Comparison of ENCODE assay signal across 8 mouse cellular contexts in the genomic region with DNA sequence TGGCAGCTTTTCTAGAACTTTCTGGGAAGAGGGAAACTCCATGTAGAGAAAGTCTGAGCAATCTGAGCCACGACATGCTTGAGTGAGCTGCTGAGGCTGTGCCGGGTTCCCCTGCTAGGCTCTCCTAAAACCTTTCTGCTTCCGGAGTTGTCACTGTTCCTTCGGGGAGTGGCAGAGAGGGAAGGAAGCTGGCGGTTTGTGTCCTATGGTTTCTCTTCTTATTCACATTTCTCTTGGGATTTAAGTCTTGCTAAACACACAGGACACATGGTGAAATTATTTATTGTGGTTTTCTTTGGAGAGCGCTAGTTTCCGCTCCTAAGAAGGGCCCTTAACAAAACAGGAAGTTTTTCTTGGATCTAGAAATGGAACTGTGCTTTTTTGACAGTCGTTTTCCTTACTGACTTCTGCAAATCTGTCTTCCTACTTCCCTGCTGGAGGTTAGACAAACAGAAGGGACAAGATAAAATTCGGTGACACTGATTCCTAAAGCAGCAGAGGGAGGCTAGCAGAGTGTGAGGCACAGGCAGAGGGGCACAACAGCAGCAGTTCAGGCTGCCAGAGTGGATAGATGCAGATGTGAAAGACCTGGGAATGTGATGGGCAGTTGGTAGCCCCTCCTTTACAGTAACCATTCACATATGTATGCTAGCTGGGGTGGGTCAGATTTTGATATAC. TPM values are rescaled to one million over a fixed set of nuclear protein-coding genes. Genes with fewer than 3 reads are reported as not detected.
DNase-seq lines count a peak whose midpoint lies in the region; ATAC-seq lines count a peak whose summit lies in the region.
"Had no signal": no experiment of that assay in that cellular context is flagged by ENCODE, and none has a peak within 500 bp of the region (broad histone marks: within the 10 kb centered on the region; RNA-seq: fewer than 3 reads in every experiment).

No protein-coding gene starts in this region.

- no peaks in the 10 kb centered on the region for H3K27me3 ChIP-seq in neural tube, embryonic 13.5 days
- no peaks in the 10 kb centered on the region for H3K27me3 ChIP-seq in kidney, embryonic 16.5 days (ENCODE audit: insufficient read depth, low read length)
- H3K27me3 ChIP-seq in forebrain, embryonic 16.5 days (replicated peaks; ENCODE audit: control insufficient read depth, insufficient read depth, low read length): no peaks in the 10 kb centered on the region

- H3K4me1 ChIP-seq in neural tube, embryonic 13.5 days (replicated peaks): peaks cover 74% of the 10 kb centered on the region
- H3K4me1 ChIP-seq in kidney, embryonic 16.5 days (ENCODE audit: insufficient read depth, low read length): peaks cover 57% of the 10 kb centered on the region
- H3K4me1 ChIP-seq in forebrain, embryonic 16.5 days (replicated peaks; ENCODE audit: control insufficient read depth, insufficient read depth, low read length): peaks cover 28% of the 10 kb centered on the region

- peaks cover 39% of the 10 kb centered on the region for H3K36me3 ChIP-seq in neural tube, embryonic 13.5 days
- H3K36me3 ChIP-seq in kidney, embryonic 16.5 days (ENCODE audit: insufficient read depth, low read length): no peaks in the 10 kb centered on the region; the same call in 1 of the 2 replicates
- H3K36me3 ChIP-seq in forebrain, embryonic 16.5 days (ENCODE audit: control insufficient read depth, insufficient read depth): 0 out of 2 replicates have a peak, but pooled peaks cover 2% of the 10 kb centered on the region

- 0 out of 2 replicates have a peak overlapping the region, but pooled peaks have one; percentile 4 for H3K27ac ChIP-seq in neural tube, embryonic 13.5 days (replicated peaks)
- peak overlapping the region; percentile 81 for H3K27ac ChIP-seq in kidney, embryonic 16.5 days (ENCODE audit: low read length)
- H3K27ac ChIP-seq in forebrain, embryonic 16.5 days (ENCODE audit: low read length): no peak overlapping the region

- no peak for ATAC-seq in neural tube, embryonic 13.5 days (ENCODE audit: low read depth)
- peak; percentile 78; the same call in 1 of the 2 replicates for ATAC-seq in kidney, embryonic 16.5 days (ENCODE audit: low FRiP score, low TSS enrichment)
- ATAC-seq in forebrain, embryonic 16.5 days: no peak

- no peak overlapping the region for H3K4me3 ChIP-seq in neural tube, embryonic 13.5 days
- no peak overlapping the region for H3K4me3 ChIP-seq in kidney, embryonic 16.5 days (ENCODE audit: low read length)
- no peak overlapping the region for H3K4me3 ChIP-seq in forebrain, embryonic 16.5 days (replicated peaks; ENCODE audit: low read length)

- H3K4me2 ChIP-seq in neural tube, embryonic 13.5 days: no peak overlapping the region
- H3K4me2 ChIP-seq in kidney, embryonic 16.5 days (replicated peaks; ENCODE audit: low read depth, low read length): 0 out of 2 replicates have a peak overlapping the region, but pooled peaks have one; percentile 6
- no peak overlapping the region for H3K4me2 ChIP-seq in forebrain, embryonic 16.5 days (ENCODE audit: low read length)

- WGBS in neural tube, embryonic 13.5 days: 73% methylated on average over 9 of the region's 9 CpGs
- WGBS in kidney, embryonic 16.5 days: 13% methylated on average over 9 of the region's 9 CpGs
- WGBS in forebrain, embryonic 16.5 days: 71% methylated on average over 9 of the region's 9 CpGs

- H3K9me3 ChIP-seq in neural tube, embryonic 13.5 days: no peaks in the 10 kb centered on the region
- no peaks in the 10 kb centered on the region for H3K9me3 ChIP-seq in kidney, embryonic 16.5 days (ENCODE audit: low read length)
- no peaks in the 10 kb centered on the region for H3K9me3 ChIP-seq in forebrain, embryonic 16.5 days (ENCODE audit: control insufficient read depth, low read length)

- H3K9ac ChIP-seq in neural tube, embryonic 13.5 days: no peak overlapping the region
- H3K9ac ChIP-seq in kidney, embryonic 16.5 days (replicated peaks; ENCODE audit: low read length): no peak overlapping the region
- no peak overlapping the region for H3K9ac ChIP-seq in forebrain, embryonic 16.5 days (replicated peaks; ENCODE audit: low read depth, low read length)

- no peak for DNase-seq in neural tube, embryonic 10.5 days (ENCODE audit: extremely low spot score, low spot score)
- peak; percentile 83 to 90 for DNase-seq in heart, adult 9 months (ENCODE audit: low spot score in 2 of 2)
- DNase-seq in thymus, postnatal 14 days: no peak
- no peak for DNase-seq in embryo, embryonic 11 days
- DNase-seq: layer of hippocampus, postnatal 36 days had no signal

RNA-seq across cellular contexts. Expression of a gene that starts 24.1 kb away (rescaled TPM):
- polyA plus RNA-seq in neural tube, embryonic 13.5 days (2015; fragmentation: Nextera tagmentation; extraction: Ambion mirVana): 151 and 160 TPM in 2 replicates
- polyA plus RNA-seq in kidney, embryonic 16.5 days (2015; fragmentation: Nextera tagmentation; extraction: Ambion mirVana): 98.8 and 99.9 TPM in 2 replicates
- polyA plus RNA-seq in forebrain, embryonic 16.5 days (2015; fragmentation: Nextera tagmentation; extraction: Ambion mirVana): 198 and 209 TPM in 2 replicates

Comparison
In these comparisons a context has a peak if more than half of its experiments do, and no peak if none do; other contexts are left out.
1. DNase-seq: peak in heart, adult 9 months (2 of 2); none in neural tube, embryonic 10.5 days (single experiment), thymus, postnatal 14 days (single experiment) and embryo, embryonic 11 days (single experiment).